Mouse (Mus musculus) CH12.LX (cell line): ENCODE measurements around the gene Fst.

Experiments used
- CTCF ChIP-seq, 2 experiments: IDR thresholded peaks in 1 of 2; conservative IDR thresholded peaks in 1 of 2; 2 replicates each; pipeline ENCODE4 v1.5.1; 2011 to 2012; ENCODE audit warnings: low read depth in 2 of 2, low read length in 2 of 2, improper control_type of control experiment in 1 of 2, inconsistent platforms in 1 of 2, mild to moderate bottlenecking in 1 of 2, moderate library complexity in 1 of 2
- KAT2A ChIP-seq: IDR thresholded peaks from 2 replicates; pipeline ENCODE4 v1.6.1; 2012; ENCODE audit warnings: low read length, improper control_type of control experiment, inconsistent platforms; ENCODE audit not compliant: insufficient replicate concordance
- POLR2A ChIP-seq: IDR thresholded peaks from 2 replicates; pipeline ENCODE4 v1.6.1; 2011; ENCODE audit warnings: low read depth, mild to moderate bottlenecking, improper control_type of control experiment, low read length
- ZC3H11A ChIP-seq: IDR thresholded peaks from 2 replicates; pipeline ENCODE4 v1.6.1; 2012; ENCODE audit warnings: low read depth, mild to moderate bottlenecking, inconsistent platforms, low read length, improper control_type of control experiment
- ZKSCAN1 ChIP-seq: IDR thresholded peaks from 2 replicates; pipeline ENCODE4 v1.6.1; 2012; ENCODE audit warnings: low read depth, inconsistent platforms, low read length, improper control_type of control experiment, borderline replicate concordance

DNA sequence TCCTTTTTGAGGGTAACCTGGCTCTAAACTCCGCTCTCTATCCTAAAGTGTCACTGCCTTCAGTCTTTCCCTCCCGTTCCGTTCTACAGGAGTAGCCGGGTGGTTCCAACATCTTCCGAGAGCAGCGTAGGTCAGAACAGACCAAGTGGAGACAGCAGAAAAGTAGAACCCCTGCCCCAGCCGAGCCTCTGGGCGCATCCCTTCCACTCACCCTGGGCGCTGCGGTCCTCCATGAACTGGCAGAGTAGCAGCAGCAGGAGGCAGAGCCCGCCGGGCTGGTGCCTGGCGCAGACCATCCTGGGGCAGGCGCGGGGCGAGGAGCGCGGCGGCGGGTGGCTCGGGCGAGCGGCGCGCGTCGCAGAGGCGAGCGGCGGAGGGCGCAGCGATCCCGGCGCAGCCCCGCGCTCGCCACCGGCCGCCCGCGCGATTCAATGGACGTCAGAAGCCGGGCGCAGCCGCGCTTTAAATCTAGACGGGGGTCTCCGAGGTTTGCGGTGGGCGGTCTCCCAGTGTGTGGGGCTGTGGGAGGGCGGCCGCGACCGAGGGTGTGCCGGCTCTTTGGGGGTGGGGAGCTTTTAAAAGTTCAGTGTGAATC lies 363 bp downstream of the Fst start:
- no peak for TF ChIP-seq POLR2A
- no peak for TF ChIP-seq ZKSCAN1
- no peak for TF ChIP-seq ZC3H11A
- TF ChIP-seq KAT2A: no peak
- no peak for TF ChIP-seq CTCF (conservative IDR thresholded peaks at IDR 0.05 in 1 of 2, IDR thresholded peaks at IDR 0.05 in 1 of 2; ENCODE audit: low read depth in 2 of 2, low read length in 2 of 2)
